Mouse (Mus musculus) midbrain, embryonic 13.5 days (tissue): ENCODE measurements around the gene Npdc1. TPM values are rescaled to one million over a fixed set of nuclear protein-coding genes. Genes with fewer than 3 reads are reported as not detected.
A peak's percentile ranks its signal among the peaks of the same experiment; 100 is the strongest.

Source experiments
- ATAC-seq: fragments of 200-750 bp; cut with Nextera tagmentation; 2 replicates; pipeline ENCODE4 v1.8.0; 2017; ENCODE audit warnings: mild to moderate bottlenecking, moderate TSS enrichment, moderate library complexity
- H3K27ac ChIP-seq: fragments of 300-500 bp; sonication (generic); 2 replicates; pipeline ENCODE4 v1.5.1; 2015; ENCODE audit warnings: inconsistent platforms, mild to moderate bottlenecking, moderate library complexity
- H3K27me3 ChIP-seq: fragments of 300-500 bp; sonication (generic); 2 replicates; pipeline ENCODE4 v1.6.1; 2015; ENCODE audit warnings: mild to moderate bottlenecking, inconsistent platforms
- H3K36me3 ChIP-seq: fragments of 300-500 bp; sonication (generic); 2 replicates; pipeline ENCODE4 v1.6.1; 2015; ENCODE audit warnings: mild to moderate bottlenecking, inconsistent platforms
- H3K4me1 ChIP-seq: fragments of 300-500 bp; sonication (generic); replicated peaks from 2 replicates; pipeline ENCODE4 v1.6.1; 2015; ENCODE audit warnings: inconsistent platforms
- H3K4me2 ChIP-seq: fragments of 300-500 bp; sonication (generic); replicated peaks from 2 replicates; pipeline ENCODE4 v1.6.1; 2015; ENCODE audit warnings: moderate library complexity, mild to moderate bottlenecking, inconsistent platforms
- H3K4me3 ChIP-seq: fragments of 300-500 bp; sonication (generic); replicated peaks from 2 replicates; pipeline ENCODE4 v1.5.1; 2015; ENCODE audit warnings: mild to moderate bottlenecking, inconsistent platforms
- H3K9ac ChIP-seq: fragments of 300-500 bp; sonication (generic); replicated peaks from 2 replicates; pipeline ENCODE4 v1.6.1; 2015; ENCODE audit warnings: mild to moderate bottlenecking, inconsistent platforms
- H3K9me3 ChIP-seq: fragments of 300-500 bp; sonication (generic); 2 replicates; pipeline ENCODE4 v1.6.1; 2016; ENCODE audit warnings: mild to moderate bottlenecking, inconsistent platforms
- WGBS: fragments of 180-500 bp; shearing (Covaris S2); methylation state at CpG from one replicate; pipeline ENCODE4 v1.1.7; 2015; 5-methylcytosine and 5-hydroxymethylcytosine counted together
- polyA plus RNA-seq: library from polyadenylated mRNA; unstranded; fragments of >200 nt; fragmentation: Nextera tagmentation; extraction: Ambion mirVana; gene quantifications from 2 replicates; pipeline ENCODE4 v1.2.1, GENCODE M21; 2015

Gene Npdc1
- 380 and 389 TPM in 2 replicates for polyA plus RNA-seq

DNA sequence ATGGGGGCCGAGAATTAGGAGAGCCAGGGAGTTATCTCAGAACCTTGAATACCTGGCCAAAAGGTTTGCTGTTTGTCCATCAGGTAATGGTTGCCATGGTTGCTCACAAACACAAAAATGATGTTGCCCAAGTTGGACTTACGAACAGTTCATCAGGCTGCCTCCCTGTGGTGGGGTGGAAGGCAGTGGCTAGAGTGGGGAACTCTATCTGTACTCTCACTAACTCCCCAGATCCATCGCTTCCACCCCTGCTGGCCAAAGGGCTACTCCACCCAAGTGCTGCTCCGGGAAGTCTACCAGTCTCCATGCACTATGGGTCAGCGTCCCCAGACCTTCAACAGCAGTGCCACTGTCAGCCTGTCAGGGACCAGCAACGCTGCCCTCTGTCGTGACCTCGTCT is at the start of gene Npdc1:
TSS of gene Npdc1 (plus strand) at position 301 of the 400 bp plus-strand sequence.
- Histone ChIP-seq H3K27me3 (peaks cover 75% of the 10 kb centered on the region), H3K9me3 (no peaks in the 10 kb centered on the region), H3K4me1 (peaks cover 29% of the 10 kb centered on the region), H3K36me3 (no peaks in the 10 kb centered on the region), H3K9ac (0 out of 2 replicates have a peak within 1 kb of the TSS, but pooled peaks have one; percentile 21), H3K4me2 (0 out of 2 replicates have a peak within 1 kb of the TSS, but pooled peaks have one; percentile 49), H3K4me3 (no peak within 1 kb of the TSS), H3K27ac (no peak within 1 kb of the TSS)
- no peak for ATAC-seq
- WGBS, result 63% methylated on average over 8 of the region's 8 CpGs

DNA sequence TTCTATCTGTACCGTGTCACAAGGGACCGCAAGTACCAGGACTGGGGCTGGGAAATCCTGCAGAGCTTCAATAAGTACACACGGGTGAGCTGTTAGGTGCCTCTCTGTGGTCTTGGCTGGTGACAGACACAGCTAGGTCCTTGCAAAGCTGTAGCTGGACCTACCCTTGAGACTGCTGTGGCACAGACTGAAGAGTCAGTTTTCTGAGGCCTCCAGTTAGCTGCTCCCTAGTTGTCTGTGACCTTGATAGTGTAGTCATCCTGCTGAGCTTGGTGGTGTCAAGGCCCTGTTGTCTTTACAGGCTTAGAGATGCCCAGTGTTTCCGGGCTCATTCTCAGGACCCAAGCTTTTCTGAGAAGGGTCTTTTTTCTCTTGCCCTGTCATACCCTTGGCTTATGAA is 49.7 kb upstream of the Npdc1 start:
- Histone ChIP-seq H3K9me3 (no peaks in the 10 kb centered on the region), H3K4me2 (no peak overlapping the region), H3K9ac (no peak overlapping the region), H3K27ac (no peak overlapping the region), H3K36me3 (peaks cover 94% of the 10 kb centered on the region), H3K4me3 (no peak overlapping the region), H3K4me1 (no peaks in the 10 kb centered on the region), H3K27me3 (no peaks in the 10 kb centered on the region)
- ATAC-seq, result no peak
- WGBS, result 90% methylated on average over 4 of the region's 4 CpGs

DNA sequence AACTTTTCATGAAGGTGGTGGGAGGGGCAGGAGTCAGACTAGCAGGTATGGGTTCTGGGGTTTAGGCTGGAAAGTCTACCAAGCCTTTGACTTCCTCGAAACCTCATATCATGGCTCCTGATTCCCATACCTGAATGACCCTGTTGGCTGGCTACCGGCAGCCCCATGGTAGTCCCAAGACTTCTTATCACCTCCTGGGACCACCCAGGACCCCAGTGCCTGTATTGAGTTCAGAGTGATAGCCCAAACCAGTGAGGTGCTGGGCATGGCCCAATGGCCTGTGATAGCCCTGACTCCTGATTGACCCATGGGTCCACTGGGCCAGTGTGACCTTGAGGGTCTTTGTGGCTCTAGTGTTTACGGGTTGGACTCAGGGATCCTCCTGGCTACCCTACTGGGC is 48.5 kb upstream of the Npdc1 start:
- WGBS, result 95% methylated on average over 3 of the region's 3 CpGs
- Histone ChIP-seq H3K36me3 (peaks cover 82% of the 10 kb centered on the region), H3K27ac (no peak overlapping the region)

DNA sequence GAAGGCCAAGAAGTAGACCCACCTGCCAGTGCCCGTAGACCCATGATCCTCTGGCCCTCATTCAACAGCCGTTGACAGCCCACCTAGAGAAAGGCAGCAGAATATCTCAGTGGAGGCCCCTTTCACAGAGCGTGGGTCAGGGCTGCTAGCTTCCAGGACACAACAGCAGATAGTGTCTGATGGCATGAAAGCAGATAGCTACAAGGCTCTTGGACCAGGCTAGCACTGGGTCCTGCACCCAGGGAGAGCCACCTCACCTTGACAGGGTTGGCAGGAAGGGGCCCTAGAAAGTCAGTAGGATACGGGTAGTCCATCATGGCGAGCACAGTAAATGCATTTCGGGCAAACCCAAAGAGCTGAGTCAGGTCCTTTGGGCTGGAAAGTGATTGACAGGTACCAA is 44.9 kb upstream of the Npdc1 start:
- H3K9ac ChIP-seq, result no peak overlapping the region
- no peak overlapping the region for H3K27ac ChIP-seq
- ATAC-seq, result no peak
- no peaks in the 10 kb centered on the region for H3K9me3 ChIP-seq
- peaks cover 24% of the 10 kb centered on the region for H3K4me1 ChIP-seq
- no peak overlapping the region for H3K4me2 ChIP-seq
- H3K27me3 ChIP-seq, result no peaks in the 10 kb centered on the region
- H3K36me3 ChIP-seq, result peaks cover 49% of the 10 kb centered on the region
- WGBS, result 89% methylated on average over 6 of the region's 6 CpGs
- no peak overlapping the region for H3K4me3 ChIP-seq

More for the DNA sequence above, 48.5 kb upstream of the Npdc1 start:
- Histone ChIP-seq H3K9me3 (no peaks in the 10 kb centered on the region), H3K27me3 (no peaks in the 10 kb centered on the region), H3K9ac (no peak overlapping the region), H3K4me2 (no peak overlapping the region), H3K4me1 (peaks cover 11% of the 10 kb centered on the region), H3K4me3 (no peak overlapping the region)
- no peak for ATAC-seq

DNA sequence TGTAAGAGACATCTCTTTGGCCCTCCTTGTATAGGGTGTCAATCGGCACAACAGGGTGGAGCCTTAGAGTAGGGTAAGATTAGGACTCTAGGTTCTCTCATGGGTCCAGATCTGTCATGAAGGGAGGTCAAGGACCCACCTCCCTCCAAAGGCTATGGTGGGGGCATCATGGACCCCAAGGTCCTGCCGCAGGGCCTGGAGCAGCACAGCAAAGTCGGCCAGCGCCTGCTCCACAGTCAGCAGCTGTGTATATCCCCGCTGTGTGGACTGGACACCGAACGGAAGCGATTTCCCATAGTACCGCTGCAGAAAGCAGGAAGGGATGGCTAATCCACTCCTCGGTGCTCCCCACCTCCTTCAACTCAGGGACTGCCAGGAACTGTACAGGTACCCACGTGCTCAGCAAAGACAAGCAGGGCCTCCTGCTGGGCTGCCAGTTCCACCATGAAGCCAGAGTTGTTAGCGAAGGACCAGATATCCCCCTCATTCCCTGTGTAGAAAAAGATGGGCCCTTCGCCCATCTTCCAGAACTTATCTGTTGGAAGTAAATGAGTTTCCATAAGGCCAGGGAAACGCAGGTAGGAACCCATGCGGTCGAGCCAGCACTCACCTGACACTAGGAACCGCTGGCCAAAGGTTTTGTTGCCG is 43.6 kb upstream of the Npdc1 start:
- Histone ChIP-seq H3K4me3 (peak overlapping the region; percentile 55), H3K27ac (no peak overlapping the region), H3K36me3 (peaks cover 35% of the 10 kb centered on the region), H3K4me2 (peak overlapping the region; percentile 91), H3K9ac (peak overlapping the region; percentile 60), H3K9me3 (no peaks in the 10 kb centered on the region), H3K4me1 (peaks cover 24% of the 10 kb centered on the region), H3K27me3 (no peaks in the 10 kb centered on the region)
- peak; percentile 38; the same call in 1 of the 2 replicates for ATAC-seq
- WGBS, result 38% methylated on average over 18 of the region's 18 CpGs

DNA sequence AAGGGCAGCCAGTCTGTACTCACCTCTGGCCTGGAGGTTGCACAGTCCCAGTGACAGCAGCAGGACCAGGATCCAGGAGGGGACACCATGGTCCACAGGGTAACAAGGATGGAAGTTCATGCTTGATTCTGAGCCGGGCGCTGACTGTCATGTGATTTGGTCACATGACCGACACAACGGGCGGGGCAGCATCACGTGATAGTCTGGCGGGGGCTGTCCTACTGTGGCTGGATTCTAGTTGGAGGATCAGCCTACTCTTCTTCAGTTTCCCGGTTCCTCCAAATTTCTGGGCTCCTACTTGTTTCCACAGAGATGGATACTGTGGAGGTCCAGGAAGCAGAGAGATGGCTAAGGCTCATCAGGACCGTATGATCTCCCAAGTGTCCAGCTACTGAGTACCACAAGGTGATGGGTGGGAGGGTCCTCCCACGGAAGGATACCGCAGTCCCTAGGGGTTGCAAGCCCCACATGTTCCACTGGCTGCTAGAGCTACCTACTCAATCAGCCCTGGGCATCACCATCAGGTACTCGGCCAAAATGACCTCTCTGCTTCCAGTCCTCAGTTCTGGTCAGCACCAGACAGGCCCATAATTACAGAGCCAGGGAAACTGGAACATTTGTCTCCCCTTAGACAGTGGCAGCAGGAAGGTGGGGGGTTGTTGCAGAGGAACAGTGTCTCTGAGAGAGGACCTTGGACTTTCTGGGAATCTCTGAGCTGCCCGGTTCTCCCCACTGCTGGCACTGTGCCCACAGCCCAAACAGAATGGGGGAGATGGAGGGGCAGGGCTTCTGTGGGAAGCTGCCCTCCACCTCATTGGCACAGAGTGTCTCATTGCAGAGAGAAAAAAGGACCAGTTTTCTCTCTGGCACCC is 42.7 kb upstream of the Npdc1 start, which contains the start of gene Dpp7:
TSS of gene Dpp7 (minus strand) at position 152 of the 872 bp plus-strand sequence.
- Histone ChIP-seq H3K4me3 (peak within 1 kb of the TSS; percentile 55), H3K36me3 (peaks cover 26% of the 10 kb centered on the region), H3K4me2 (peak within 1 kb of the TSS; percentile 91), H3K9ac (peak within 1 kb of the TSS; percentile 60), H3K27me3 (no peaks in the 10 kb centered on the region), H3K27ac (no peak within 1 kb of the TSS), H3K4me1 (peaks cover 24% of the 10 kb centered on the region), H3K9me3 (no peaks in the 10 kb centered on the region)
- 3% methylated on average over 13 of the region's 13 CpGs for WGBS
- peak; percentile 87 for ATAC-seq

DNA sequence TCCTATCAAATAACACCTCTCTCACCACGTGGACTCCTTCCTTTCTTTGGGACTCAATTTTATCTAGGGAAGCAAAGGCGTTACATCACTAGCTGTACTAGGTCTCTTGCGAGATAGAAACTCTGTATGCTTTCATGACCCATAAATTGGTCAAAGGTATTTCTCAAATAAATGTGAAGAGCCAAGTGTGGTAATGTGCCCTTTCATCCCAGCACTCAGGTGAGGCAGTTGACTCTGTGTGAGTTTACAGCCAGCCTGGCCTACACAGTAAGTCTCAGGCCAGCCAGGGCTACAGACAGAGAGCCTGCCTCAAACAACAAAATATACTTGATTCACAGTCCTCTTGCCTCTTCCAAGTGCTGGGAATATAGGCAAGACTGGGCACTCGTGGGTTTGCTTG is 39.3 kb upstream of the Npdc1 start:
- Histone ChIP-seq H3K9ac (no peak overlapping the region), H3K4me3 (no peak overlapping the region), H3K27ac (no peak overlapping the region), H3K9me3 (no peaks in the 10 kb centered on the region), H3K27me3 (peaks cover 19% of the 10 kb centered on the region), H3K4me1 (peaks cover 26% of the 10 kb centered on the region), H3K36me3 (no peaks in the 10 kb centered on the region), H3K4me2 (no peak overlapping the region)
- WGBS, result 75% methylated on average over 4 of the region's 4 CpGs
- no peak for ATAC-seq

DNA sequence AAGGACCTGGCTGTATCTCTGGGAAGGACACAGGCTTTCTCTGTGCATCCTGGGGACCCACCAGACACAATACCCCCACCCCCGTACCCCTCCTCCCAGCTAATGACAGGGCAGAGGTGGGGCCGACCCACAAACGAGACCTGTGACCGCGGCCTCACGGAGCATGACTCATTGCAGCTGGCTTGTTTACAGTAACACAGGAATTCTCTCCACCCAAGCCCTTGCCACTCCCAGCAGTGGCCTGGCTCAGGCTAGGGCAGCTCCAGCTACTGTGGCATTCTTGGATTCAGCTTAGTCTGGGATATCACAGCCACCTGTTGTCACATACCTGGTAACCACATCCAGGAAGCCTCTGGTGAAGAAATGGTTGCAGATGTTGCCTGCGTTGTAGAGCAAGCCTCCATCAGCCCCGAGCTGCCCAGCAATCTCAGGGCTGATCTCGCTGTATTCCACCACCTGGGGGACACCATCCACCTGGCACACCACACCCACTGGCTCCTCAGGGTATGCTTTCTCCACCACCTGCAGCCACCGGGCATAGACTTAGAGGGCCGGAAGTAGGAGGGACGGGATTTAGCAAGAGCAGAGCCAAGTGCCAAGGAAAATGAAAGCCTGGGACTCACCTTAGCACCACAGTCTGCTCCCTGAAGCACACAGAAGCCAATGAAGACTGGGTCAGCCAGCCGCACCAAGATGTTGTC is 35.5 kb upstream of the Npdc1 start:
- H3K4me2 ChIP-seq, result no peak overlapping the region
- WGBS, result 65% methylated on average over 13 of the region's 13 CpGs
- H3K27me3 ChIP-seq, result peaks cover 48% of the 10 kb centered on the region
- no peak for ATAC-seq
- peaks cover 11% of the 10 kb centered on the region for H3K4me1 ChIP-seq
- no peak overlapping the region; the same call in 1 of the 2 replicates for H3K9ac ChIP-seq
- no peak overlapping the region for H3K4me3 ChIP-seq
- no peaks in the 10 kb centered on the region for H3K36me3 ChIP-seq
- no peak overlapping the region for H3K27ac ChIP-seq
- H3K9me3 ChIP-seq, result no peaks in the 10 kb centered on the region

DNA sequence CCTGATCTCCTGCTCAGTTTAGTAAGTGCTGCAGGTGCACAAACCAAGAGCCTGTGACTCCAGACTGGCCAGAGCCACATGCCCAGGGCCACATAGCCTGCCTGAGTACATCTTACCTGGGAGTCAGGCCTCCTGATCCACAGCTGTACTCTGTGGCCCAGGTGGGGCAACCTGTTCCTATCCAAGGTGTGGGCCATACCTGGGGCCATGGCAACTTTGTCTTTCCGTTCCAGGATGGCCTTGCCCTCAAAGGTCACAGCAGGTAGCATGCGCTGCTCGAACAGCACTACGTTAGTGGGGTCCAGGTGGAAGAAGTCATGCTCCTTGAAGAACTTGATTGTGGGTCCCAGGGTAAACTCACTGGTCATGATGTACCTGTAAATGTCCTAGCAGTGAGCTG is 34.8 kb upstream of the Npdc1 start:
- H3K9ac ChIP-seq, result no peak overlapping the region
- no peak overlapping the region for H3K27ac ChIP-seq
- no peak for ATAC-seq
- peaks cover 11% of the 10 kb centered on the region for H3K4me1 ChIP-seq
- peaks cover 52% of the 10 kb centered on the region for H3K27me3 ChIP-seq
- H3K4me2 ChIP-seq, result no peak overlapping the region; the same call in 1 of the 2 replicates
- H3K36me3 ChIP-seq, result no peaks in the 10 kb centered on the region
- WGBS, result 84% methylated on average over 4 of the region's 4 CpGs
- H3K9me3 ChIP-seq, result no peaks in the 10 kb centered on the region
- H3K4me3 ChIP-seq, result no peak overlapping the region

DNA sequence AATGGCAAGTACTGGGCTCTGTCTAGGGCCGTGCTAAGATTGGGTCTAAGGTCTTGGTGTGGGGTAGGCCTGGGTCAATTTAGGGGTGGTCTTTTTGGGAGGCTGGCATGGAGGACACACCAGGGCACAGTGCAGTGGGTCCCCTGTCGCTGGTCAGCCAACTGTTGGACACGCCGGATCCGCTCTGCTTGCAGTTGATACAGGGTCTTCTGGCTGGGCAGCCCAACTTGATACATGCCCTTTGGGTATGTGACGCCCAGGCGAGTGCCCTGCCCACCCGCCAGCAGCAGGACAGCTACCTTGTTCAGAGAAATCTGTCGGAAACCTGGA is 34.4 kb upstream of the Npdc1 start:
- 32% methylated on average over 9 of the region's 9 CpGs for WGBS
- H3K27ac ChIP-seq, result no peak overlapping the region
- ATAC-seq, result peak; percentile 45
- peaks cover 52% of the 10 kb centered on the region for H3K27me3 ChIP-seq
- peak overlapping the region; percentile 54 for H3K4me3 ChIP-seq
- H3K9ac ChIP-seq, result peak overlapping the region; percentile 67; the same call in 1 of the 2 replicates
- H3K9me3 ChIP-seq, result no peaks in the 10 kb centered on the region
- H3K36me3 ChIP-seq, result no peaks in the 10 kb centered on the region
- peak overlapping the region; percentile 96 for H3K4me2 ChIP-seq
- peaks cover 11% of the 10 kb centered on the region for H3K4me1 ChIP-seq

DNA sequence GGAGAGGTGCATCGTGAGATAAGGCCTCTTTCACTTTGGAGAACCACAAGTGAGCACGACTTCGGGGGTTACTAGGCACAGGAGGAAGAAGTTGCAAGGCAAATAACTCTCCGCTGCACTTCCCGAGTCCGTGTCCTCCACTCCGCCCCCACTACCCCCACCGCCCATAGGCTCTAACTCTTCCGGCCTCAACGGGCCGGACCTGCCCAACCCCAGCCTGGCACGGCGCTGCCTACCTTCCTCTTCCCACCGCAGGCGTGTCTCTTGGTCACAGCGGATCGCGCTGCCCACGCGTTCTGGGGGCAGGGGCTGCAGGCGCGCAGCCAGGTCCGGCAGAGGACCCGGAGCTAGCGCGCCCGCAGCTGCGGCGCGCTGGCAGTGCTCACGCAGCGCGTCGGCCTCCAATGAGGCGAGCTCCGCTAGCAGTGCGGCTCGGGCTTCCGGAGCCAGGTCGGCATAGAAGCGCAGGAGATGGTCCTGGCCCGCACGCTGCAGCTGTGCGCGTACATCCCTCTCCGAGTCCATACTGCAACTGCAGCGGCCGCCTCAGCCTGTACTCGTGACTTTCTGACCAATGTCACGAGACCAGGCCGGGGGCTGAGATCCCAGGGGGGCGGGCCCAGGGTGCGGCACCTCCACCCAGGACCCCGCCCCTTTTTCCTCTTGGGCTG is 33.9 kb upstream of the Npdc1 start, which contains the start of gene Uap1l1:
TSS of gene Uap1l1 (minus strand) at position 592 of the 671 bp plus-strand sequence.
- H3K27ac ChIP-seq, result peak within 1 kb of the TSS; percentile 25; the same call in 1 of the 2 replicates
- peak within 1 kb of the TSS; percentile 96 for H3K4me2 ChIP-seq
- peak within 1 kb of the TSS; percentile 54 for H3K4me3 ChIP-seq
- no peaks in the 10 kb centered on the region for H3K9me3 ChIP-seq
- ATAC-seq, result peak; percentile 87
- H3K4me1 ChIP-seq, result peaks cover 11% of the 10 kb centered on the region
- under 1% methylated on average over 54 of the region's 54 CpGs for WGBS
- H3K9ac ChIP-seq, result peak within 1 kb of the TSS; percentile 67
- H3K27me3 ChIP-seq, result peaks cover 52% of the 10 kb centered on the region
- H3K36me3 ChIP-seq, result no peaks in the 10 kb centered on the region
